Mouse (Mus musculus) heart, postnatal 0 days (tissue): ENCODE data around the gene Pik3c2g. TPM values are rescaled to one million over a fixed set of nuclear protein-coding genes. Genes with fewer than 3 reads are reported as not detected.

ENCODE experiments used
- ATAC-seq: fragments of 200-750 bp; cut with Nextera tagmentation; 2 replicates; pipeline ENCODE4 v1.8.0; 2017; ENCODE audit warnings: low read depth, moderate number of reproducible peaks, moderate library complexity; ENCODE audit not compliant: insufficient read depth
- DNase-seq: peaks from one replicate; pipeline ENCODE4 v3.0.0-alpha.2; 2016; ENCODE audit warnings: low spot score
- H3K27ac ChIP-seq: fragments of 300-500 bp; sonication (generic); 2 replicates; pipeline ENCODE4 v1.5.1; 2014; ENCODE audit warnings: low read depth, mild to moderate bottlenecking
- H3K27me3 ChIP-seq: fragments of 300-500 bp; sonication (generic); 2 replicates; pipeline ENCODE4 v1.6.1; 2014; ENCODE audit warnings: low read length, mixed read lengths; ENCODE audit not compliant: control insufficient read depth, insufficient read depth
- H3K36me3 ChIP-seq: fragments of 300-500 bp; sonication (generic); replicated peaks from 2 replicates; pipeline ENCODE4 v1.6.1; 2014; ENCODE audit warnings: low read length, mixed read lengths; ENCODE audit not compliant: control insufficient read depth, insufficient read depth
- H3K4me1 ChIP-seq: fragments of 300-500 bp; sonication (generic); 2 replicates; pipeline ENCODE4 v1.6.1; 2014; ENCODE audit warnings: antibody characterized with exemption; ENCODE audit not compliant: control insufficient read depth, insufficient read depth
- H3K4me2 ChIP-seq: fragments of 300-500 bp; sonication (generic); 2 replicates; pipeline ENCODE4 v1.6.1; 2014; ENCODE audit warnings: low read depth, mild to moderate bottlenecking, low read length, moderate library complexity
- H3K4me3 ChIP-seq: fragments of 300-500 bp; sonication (generic); 2 replicates; pipeline ENCODE4 v1.5.1; 2014; ENCODE audit warnings: low read depth, low read length
- H3K9ac ChIP-seq: fragments of 300-500 bp; sonication (generic); replicated peaks from 2 replicates; pipeline ENCODE4 v1.6.1; 2014; ENCODE audit warnings: low read depth, low read length, mixed read lengths
- H3K9me3 ChIP-seq: fragments of 300-500 bp; sonication (generic); replicated peaks from 2 replicates; pipeline ENCODE4 v1.6.1; 2016; ENCODE audit warnings: low read length; ENCODE audit not compliant: control insufficient read depth
- CTCF ChIP-seq: IDR thresholded peaks from 2 replicates; pipeline ENCODE4 v1.5.1; 2016; ENCODE audit warnings: antibody characterized with exemption, control low read depth, low read depth
- EP300 ChIP-seq: IDR thresholded peaks from 2 replicates; pipeline ENCODE4 v1.6.1; 2016; ENCODE audit warnings: antibody characterized with exemption, low read depth
- WGBS: fragments of 180-500 bp; shearing (Covaris S2); extraction: QIAGEN DNeasy Blood & Tissue Kit; methylation state at CpG from one replicate; pipeline ENCODE4 v1.1.7; 2014; 5-methylcytosine and 5-hydroxymethylcytosine counted together
- polyA plus RNA-seq: library from polyadenylated mRNA; unstranded; fragments of >200 nt; fragmentation: Nextera tagmentation; extraction: Ambion mirVana; gene quantifications from 2 replicates; pipeline ENCODE4 v1.2.1, GENCODE M21; 2015
- total RNA-seq: library from RNA; depleted of rRNA; stranded (reverse); fragments of >200 nt; gene quantifications from 2 replicates; pipeline ENCODE4 v1.2.3, GENCODE M21; 2014; ENCODE audit warnings: low replicate concordance

Gene Pik3c2g
- total and polyA plus RNA-seq, 2 experiments from 2014 or later = 0.26 TPM; not detected in 1

DNA sequence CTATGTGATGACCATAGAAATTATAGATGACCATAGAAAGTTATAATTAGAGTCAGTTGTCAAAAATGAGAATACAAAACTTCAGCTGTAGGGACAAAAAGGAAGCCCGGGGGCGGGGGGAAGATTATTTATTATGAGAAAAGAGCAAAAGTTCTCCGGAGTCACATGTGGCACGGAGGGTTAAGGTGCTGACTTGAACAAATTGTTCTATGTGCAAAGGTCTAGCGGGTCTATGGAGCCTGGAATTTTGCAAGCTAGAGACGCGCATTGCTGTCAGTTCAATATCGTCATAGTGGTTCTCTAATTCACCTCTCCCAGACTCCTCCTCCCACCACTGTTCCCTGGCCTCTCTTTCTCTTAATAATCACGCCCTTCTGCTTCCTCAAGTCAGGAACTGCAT, 2.8 kb downstream of the Pik3c2g start:
- Histone ChIP-seq H3K27ac (no peak overlapping the region), H3K4me3 (no peak overlapping the region), H3K4me1 (peaks cover 6% of the 10 kb centered on the region; the same call in 1 of the 2 replicates), H3K36me3 (no peaks in the 10 kb centered on the region), H3K9me3 (no peaks in the 10 kb centered on the region), H3K4me2 (no peak overlapping the region), H3K9ac (no peak overlapping the region), H3K27me3 (no peaks in the 10 kb centered on the region)
- TF ChIP-seq CTCF (no peak), EP300 (no peak)
- ATAC-seq (no peak), DNase-seq (no peak)
- 65% methylated on average over 9 of the region's 9 CpGs for WGBS

- DNase-seq (no peak), ATAC-seq (no peak)
- WGBS = 28% methylated on average over 3 of the region's 3 CpGs
- H3K9me3 ChIP-seq = no peaks in the 10 kb centered on the region
- no peak overlapping the region for H3K27ac ChIP-seq
- no peak overlapping the region for H3K9ac ChIP-seq
- H3K4me2 ChIP-seq = no peak overlapping the region
- no peaks in the 10 kb centered on the region for H3K36me3 ChIP-seq
- H3K4me1 ChIP-seq = peaks cover 2% of the 10 kb centered on the region; the same call in 1 of the 2 replicates
- TF ChIP-seq EP300 (no peak), CTCF (no peak)
- no peak overlapping the region for H3K4me3 ChIP-seq
- H3K27me3 ChIP-seq = no peaks in the 10 kb centered on the region
Measured at GRCm38 (mm10) chr6:139592081-139592480, 5.1 kb downstream of the Pik3c2g start.

GRCm38 (mm10) chr6:139596433-139596832, 9.4 kb downstream of the Pik3c2g start:
- Histone ChIP-seq H3K4me1 (no peaks in the 10 kb centered on the region), H3K36me3 (no peaks in the 10 kb centered on the region), H3K4me3 (no peak overlapping the region), H3K4me2 (no peak overlapping the region), H3K27ac (no peak overlapping the region), H3K9ac (no peak overlapping the region), H3K27me3 (no peaks in the 10 kb centered on the region), H3K9me3 (no peaks in the 10 kb centered on the region)
- TF ChIP-seq CTCF = no peak
- TF ChIP-seq EP300 = no peak
- no peak for ATAC-seq
- 48% methylated on average over 2 of the region's 2 CpGs for WGBS
- DNase-seq = no peak

GRCm38 (mm10) chr6:139599216-139599615, 12.2 kb downstream of the Pik3c2g start:
- H3K36me3 ChIP-seq = no peaks in the 10 kb centered on the region
- no peak overlapping the region for H3K27ac ChIP-seq
- no peak overlapping the region for H3K4me3 ChIP-seq
- 64% methylated on average over 1 of the region's 1 CpGs for WGBS
- H3K9ac ChIP-seq = no peak overlapping the region
- no peaks in the 10 kb centered on the region for H3K27me3 ChIP-seq
- H3K9me3 ChIP-seq = no peaks in the 10 kb centered on the region
- H3K4me1 ChIP-seq = no peaks in the 10 kb centered on the region
- H3K4me2 ChIP-seq = no peak overlapping the region
- ATAC-seq = no peak
- TF ChIP-seq CTCF (no peak), EP300 (no peak)
- no peak for DNase-seq

- no peak for TF ChIP-seq EP300
- no peak for TF ChIP-seq CTCF
- H3K27ac ChIP-seq = no peak overlapping the region
- H3K4me2 ChIP-seq = no peak overlapping the region
- no peaks in the 10 kb centered on the region for H3K4me1 ChIP-seq
- H3K4me3 ChIP-seq = no peak overlapping the region
- H3K9ac ChIP-seq = no peak overlapping the region
- DNase-seq (no peak), ATAC-seq (no peak)
- H3K27me3 ChIP-seq = no peaks in the 10 kb centered on the region
- WGBS = 75% methylated on average over 4 of the region's 4 CpGs
- H3K9me3 ChIP-seq = no peaks in the 10 kb centered on the region
- no peaks in the 10 kb centered on the region for H3K36me3 ChIP-seq
Measured at GRCm38 (mm10) chr6:139618774-139619173, 31.8 kb downstream of the Pik3c2g start.

- Histone ChIP-seq H3K9me3 (no peaks in the 10 kb centered on the region), H3K9ac (no peak overlapping the region), H3K4me3 (no peak overlapping the region), H3K4me1 (no peaks in the 10 kb centered on the region), H3K36me3 (no peaks in the 10 kb centered on the region), H3K27me3 (no peaks in the 10 kb centered on the region), H3K4me2 (no peak overlapping the region), H3K27ac (no peak overlapping the region)
- no peak for DNase-seq
- TF ChIP-seq CTCF = no peak
- no peak for TF ChIP-seq EP300
- ATAC-seq = no peak
Measured at GRCm38 (mm10) chr6:139624756-139625155, 37.7 kb downstream of the Pik3c2g start.
